Mouse (Mus musculus) G1E (cell line): ENCODE measurements around the gene Fabp2. TPM values are rescaled to one million over a fixed set of nuclear protein-coding genes. Genes with fewer than 3 reads are reported as not detected.

Experiments used
- ATAC-seq: 2 replicates; pipeline ENCODE4 v1.8.0; 2016; ENCODE audit warnings: mild to moderate bottlenecking; ENCODE audit not compliant: insufficient number of reproducible peaks, poor library complexity, low FRiP score, severe bottlenecking; ENCODE audit errors: extremely low read depth
- DNase-seq: peaks from one replicate; pipeline ENCODE4 v3.0.0; 2012; ENCODE audit warnings: low spot score
- H3K27me3 ChIP-seq: 2 replicates; pipeline ENCODE4 v1.6.1; 2012; ENCODE audit warnings: mild to moderate bottlenecking, low read length, inconsistent platforms; ENCODE audit not compliant: insufficient read depth
- H3K36me3 ChIP-seq: replicated peaks from 2 replicates; pipeline ENCODE3; 2012; ENCODE audit warnings: mild to moderate bottlenecking, inconsistent platforms
- H3K4me1 ChIP-seq: 2 replicates; pipeline ENCODE4 v1.6.1; 2012; ENCODE audit warnings: low read depth, low read length, inconsistent platforms, mixed read lengths; ENCODE audit not compliant: insufficient read depth
- H3K4me3 ChIP-seq: 2 replicates; pipeline ENCODE4 v1.5.1; 2012; ENCODE audit warnings: low read depth, mild to moderate bottlenecking, inconsistent platforms, low read length, moderate library complexity, mixed read lengths
- H3K9me3 ChIP-seq: replicated peaks from 2 replicates; pipeline ENCODE4 v1.6.1; 2012; ENCODE audit warnings: inconsistent platforms
- CTCF ChIP-seq: IDR thresholded peaks from 2 replicates; pipeline ENCODE4 v1.5.1; 2012; ENCODE audit warnings: low read depth, low read length, inconsistent platforms, mixed read lengths
- GATA1 ChIP-seq: IDR thresholded peaks from 2 replicates; pipeline ENCODE4 v1.6.1; 2012; ENCODE audit warnings: borderline replicate concordance, low read length, inconsistent platforms, mixed read lengths
- GATA2 ChIP-seq: IDR thresholded peaks from 2 replicates; pipeline ENCODE4 v1.6.1; 2012; ENCODE audit warnings: low read depth, low read length, inconsistent platforms, borderline replicate concordance
- POLR2AphosphoS5 ChIP-seq: IDR thresholded peaks from 2 replicates; pipeline ENCODE4 v1.6.1; 2012; ENCODE audit warnings: low read depth, low read length, inconsistent platforms; ENCODE audit not compliant: insufficient replicate concordance
- TAL1 ChIP-seq: conservative IDR thresholded peaks from 2 replicates; pipeline ENCODE4 v1.6.1; 2012; ENCODE audit warnings: low read depth, low read length, inconsistent platforms, mixed read lengths
- polyA plus RNA-seq: library from polyadenylated mRNA; stranded (reverse); fragments of >175 nt; gene quantifications from 2 replicates; pipeline ENCODE4 v1.2.3, GENCODE M21; 2012
- total RNA-seq, 2 experiments: library from RNA; stranded (forward) in 1 of 2; stranded (reverse) in 1 of 2; fragments of 200-1000 nt in 1 of 2; fragments of >200 nt in 1 of 2; fragmentation: Nextera tagmentation in 1 of 2; gene quantifications; 2 replicates each; pipeline ENCODE4 v1.2.3; 2014 to 2017

Fabp2 gene
- total and polyA plus RNA-seq, 3 experiments = not detected

DNA sequence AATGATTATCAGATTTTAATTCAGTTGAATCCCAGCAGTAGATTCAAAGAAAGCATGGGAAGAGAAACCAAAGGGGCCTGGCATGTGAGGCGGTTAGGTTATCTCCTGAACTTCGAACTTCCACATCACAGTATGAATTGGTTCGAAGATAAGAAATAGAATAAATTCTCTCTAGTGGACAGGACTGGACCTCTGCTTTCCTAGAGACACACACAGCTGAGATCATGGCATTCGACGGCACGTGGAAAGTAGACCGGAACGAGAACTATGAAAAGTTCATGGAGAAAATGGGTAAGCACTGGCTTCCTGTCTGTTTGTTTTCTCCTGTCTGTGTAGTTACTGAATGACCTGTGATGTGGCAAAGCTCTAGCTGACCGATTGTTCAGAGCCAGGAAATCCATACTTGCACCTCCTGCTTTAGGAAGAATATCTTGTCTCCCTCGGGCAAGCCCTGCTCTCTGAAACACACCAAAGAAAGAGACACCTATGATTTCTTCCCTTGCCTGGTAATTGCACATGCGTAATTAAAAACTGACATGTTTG lies 388 bp downstream of the Fabp2 start:
- H3K9me3 ChIP-seq = no peaks in the 10 kb centered on the region
- ATAC-seq (no peak), DNase-seq (no peak)
- H3K4me1 ChIP-seq = no peaks in the 10 kb centered on the region
- no peak overlapping the region for H3K4me3 ChIP-seq
- TF ChIP-seq GATA1 = no peak
- H3K27me3 ChIP-seq = no peaks in the 10 kb centered on the region
- H3K36me3 ChIP-seq = no peaks in the 10 kb centered on the region

DNA sequence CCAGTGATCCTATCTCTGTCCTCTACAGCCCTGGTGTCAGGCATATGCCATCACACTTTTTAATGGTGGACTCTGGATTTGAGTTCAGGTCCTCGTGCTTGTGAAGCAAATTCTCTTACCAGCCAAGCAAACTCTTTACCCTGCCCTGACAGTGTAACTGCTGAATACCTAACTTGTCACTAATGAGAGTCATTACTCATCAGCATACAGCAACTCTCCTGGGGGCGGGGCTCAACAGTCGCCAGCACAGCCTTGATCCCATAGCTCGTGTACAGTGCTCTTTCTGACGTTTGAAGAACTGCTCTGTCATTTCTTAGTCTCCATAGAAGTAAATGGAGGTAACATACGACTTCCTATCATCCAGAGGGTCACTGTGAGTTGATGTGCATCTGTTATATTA lies 3.4 kb downstream of the Fabp2 start:
- TF ChIP-seq GATA1 (no peak), GATA2 (no peak)
- Histone ChIP-seq H3K4me1 (no peaks in the 10 kb centered on the region), H3K4me3 (no peak overlapping the region), H3K27me3 (no peaks in the 10 kb centered on the region), H3K9me3 (no peaks in the 10 kb centered on the region), H3K36me3 (no peaks in the 10 kb centered on the region)
- ATAC-seq = no peak
- DNase-seq = no peak

DNA sequence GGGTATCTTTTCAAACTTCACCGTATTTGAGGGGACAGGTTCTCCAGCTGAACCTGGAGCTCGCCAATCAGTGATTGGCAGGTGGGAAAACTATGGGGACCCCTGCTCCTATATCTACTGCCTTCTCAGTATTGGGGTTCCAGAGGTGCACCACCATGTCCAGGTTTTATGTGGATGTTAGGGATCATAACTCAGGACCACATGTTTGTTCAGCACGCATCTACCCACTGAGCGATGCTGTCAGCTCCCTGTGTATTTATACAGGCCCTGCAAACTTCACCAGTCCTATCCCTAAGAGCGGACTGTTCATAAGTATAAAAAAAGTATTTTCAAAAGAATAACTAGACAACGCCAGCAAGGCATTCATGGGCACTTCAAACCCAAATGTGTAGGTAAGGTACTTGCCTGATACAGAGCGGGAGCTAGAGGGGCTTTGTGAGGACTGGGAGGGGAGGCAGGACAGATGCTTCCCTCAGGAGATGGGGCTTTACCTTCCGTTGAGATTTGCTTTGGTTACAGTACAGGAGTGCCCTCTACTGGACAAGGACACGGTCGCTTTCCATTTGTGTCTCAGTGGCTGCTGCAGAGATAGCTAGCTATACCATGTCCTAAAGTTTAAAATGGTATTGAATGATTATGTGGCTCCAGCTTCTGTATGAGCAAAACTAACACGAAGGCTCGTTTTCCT lies 9.0 kb downstream of the Fabp2 start:
- peak; percentile 59 for TF ChIP-seq CTCF
- no peak for TF ChIP-seq GATA1
- DNase-seq (no peak), ATAC-seq (peak; percentile 76)
- no peaks in the 10 kb centered on the region for H3K27me3 ChIP-seq
- no peaks in the 10 kb centered on the region for H3K9me3 ChIP-seq
- no peaks in the 10 kb centered on the region; the same call in 1 of the 2 replicates for H3K4me1 ChIP-seq
- no peak overlapping the region for H3K4me3 ChIP-seq
- no peaks in the 10 kb centered on the region for H3K36me3 ChIP-seq

DNA sequence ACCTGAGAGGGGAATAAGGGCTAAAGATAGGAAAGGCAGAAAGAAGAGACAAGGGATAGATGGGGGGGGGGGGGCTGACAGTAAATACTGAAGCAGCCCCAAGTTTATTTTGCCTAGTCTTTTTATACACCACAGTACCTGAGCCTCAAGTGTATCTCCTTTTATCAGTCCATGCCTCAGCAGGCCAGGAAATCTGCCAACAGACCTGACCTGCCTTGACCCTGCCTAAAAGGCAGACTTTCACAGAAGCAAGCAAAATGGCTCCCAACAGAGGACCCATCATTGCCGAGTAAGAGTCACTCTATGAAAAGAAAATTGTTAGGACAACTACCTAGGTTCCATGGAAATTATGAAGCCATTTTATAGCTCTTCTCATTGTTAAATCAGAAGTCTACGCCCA lies 13.0 kb downstream of the Fabp2 start:
- TF ChIP-seq GATA1 (no peak), GATA2 (no peak), CTCF (no peak), POLR2AphosphoS5 (no peak), TAL1 (no peak)
- H3K4me1 ChIP-seq = no peaks in the 10 kb centered on the region; the same call in 1 of the 2 replicates
- H3K4me3 ChIP-seq = no peak overlapping the region
- ATAC-seq (no peak), DNase-seq (no peak)
- H3K36me3 ChIP-seq = no peaks in the 10 kb centered on the region
- no peaks in the 10 kb centered on the region for H3K27me3 ChIP-seq
- H3K9me3 ChIP-seq = no peaks in the 10 kb centered on the region

DNA sequence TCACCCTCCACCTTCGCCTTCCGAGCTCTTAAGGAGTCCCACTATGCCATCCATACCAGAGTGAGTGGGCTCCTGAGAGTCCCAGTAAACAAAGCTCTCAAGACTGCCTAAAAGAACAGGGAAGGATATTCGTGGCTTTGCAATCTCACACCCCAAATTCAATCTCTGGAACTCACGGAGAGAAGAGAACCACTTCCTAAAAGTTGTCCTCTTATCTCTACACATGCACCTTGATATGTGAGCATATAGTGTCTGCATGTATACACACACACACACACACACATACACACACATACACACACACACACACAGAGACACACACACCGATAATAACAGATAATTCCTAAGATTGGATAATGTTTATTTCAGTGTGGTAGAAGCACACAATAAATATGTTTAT lies 20.6 kb downstream of the Fabp2 start:
- H3K9me3 ChIP-seq = no peaks in the 10 kb centered on the region
- TF ChIP-seq TAL1 = 0 out of 2 replicates have a peak, but pooled peaks have one; percentile 21
- no peak for TF ChIP-seq GATA2
- no peak for TF ChIP-seq GATA1
- no peak for TF ChIP-seq CTCF
- no peak overlapping the region for H3K4me3 ChIP-seq
- H3K27me3 ChIP-seq = no peaks in the 10 kb centered on the region
- peaks cover 3% of the 10 kb centered on the region for H3K36me3 ChIP-seq
- DNase-seq (no peak), ATAC-seq (peak; percentile 36; the same call in 1 of the 2 replicates)
- peaks cover 33% of the 10 kb centered on the region for H3K4me1 ChIP-seq

DNA sequence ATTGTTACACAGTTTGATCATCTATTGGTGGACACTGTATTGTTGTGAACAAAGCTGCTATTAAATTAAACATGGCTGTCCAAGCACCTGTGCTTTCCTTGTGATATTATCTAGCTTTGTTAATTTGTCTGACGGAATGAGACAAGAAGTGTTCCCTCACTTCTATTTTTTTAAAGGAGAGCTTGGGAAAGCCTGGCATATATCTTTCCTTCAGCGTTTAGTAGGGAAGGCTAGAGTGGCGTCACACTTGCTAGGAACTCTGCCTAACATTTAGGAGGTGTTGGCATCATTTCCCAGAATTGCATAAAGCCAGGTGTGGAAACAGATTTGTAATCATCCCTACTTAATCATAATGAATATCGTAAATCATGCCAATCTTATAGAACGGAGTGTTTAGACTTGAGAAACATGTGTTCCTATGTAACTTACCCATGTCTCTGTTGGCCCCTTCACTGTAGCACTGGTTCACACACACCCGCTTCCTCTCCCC lies 21.4 kb downstream of the Fabp2 start:
- Histone ChIP-seq H3K27me3 (no peaks in the 10 kb centered on the region), H3K4me1 (peaks cover 40% of the 10 kb centered on the region), H3K4me3 (no peak overlapping the region), H3K9me3 (no peaks in the 10 kb centered on the region), H3K36me3 (peaks cover 3% of the 10 kb centered on the region)
- ATAC-seq (no peak), DNase-seq (no peak)
- no peak for TF ChIP-seq GATA2

DNA sequence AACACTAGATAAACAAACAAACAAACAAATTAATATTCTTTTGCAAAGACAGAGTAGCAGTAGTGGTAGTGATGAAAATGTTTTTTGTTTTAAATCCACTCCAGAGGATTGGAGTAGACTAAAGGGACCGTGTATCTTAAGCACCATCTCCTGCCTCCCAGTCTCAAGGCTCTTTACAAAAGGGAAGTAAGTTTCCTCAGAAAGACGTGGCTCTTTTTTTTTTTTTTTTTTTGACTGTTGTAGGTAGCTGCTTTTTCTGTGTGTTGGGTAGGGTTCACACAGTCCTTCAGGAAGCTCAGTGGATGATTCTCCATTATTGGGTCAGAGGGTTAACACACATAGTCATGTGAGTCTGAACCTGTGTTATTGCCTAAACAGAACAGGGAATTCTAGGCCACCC lies 23.8 kb downstream of the Fabp2 start:
- Histone ChIP-seq H3K4me3 (no peak overlapping the region), H3K36me3 (peaks cover 3% of the 10 kb centered on the region), H3K4me1 (peaks cover 53% of the 10 kb centered on the region), H3K9me3 (no peaks in the 10 kb centered on the region), H3K27me3 (no peaks in the 10 kb centered on the region)
- DNase-seq (no peak), ATAC-seq (peak; percentile 37; the same call in 1 of the 2 replicates)
- TF ChIP-seq GATA1 = no peak
- no peak for TF ChIP-seq GATA2
- no peak for TF ChIP-seq POLR2AphosphoS5
- TF ChIP-seq TAL1 = no peak
- no peak for TF ChIP-seq CTCF
